In the genomic region with DNA sequence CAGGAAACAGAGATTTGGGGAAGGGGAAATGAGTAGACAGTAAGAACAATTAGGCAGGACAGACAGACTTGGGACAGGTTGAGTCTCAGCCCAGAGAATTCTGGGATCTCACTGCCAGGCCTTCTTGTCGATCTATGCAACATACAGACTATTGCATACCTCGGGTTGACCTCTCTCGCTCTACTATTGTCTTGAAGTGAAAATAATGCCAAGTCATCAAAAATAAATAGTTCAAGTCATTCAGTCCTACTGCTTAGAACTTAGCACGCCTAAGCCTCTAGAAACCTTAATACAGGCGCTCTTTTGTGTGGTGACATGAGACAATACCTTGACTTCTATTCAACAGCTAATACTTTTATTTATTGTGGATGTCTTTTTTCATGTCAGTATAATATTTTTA, we compare ENCODE assay signal across 26 mouse cellular contexts.
"Had no signal": no experiment of that assay in that cellular context is flagged by ENCODE, and none has a peak within 500 bp of the region (broad histone marks: within the 10 kb centered on the region; RNA-seq: fewer than 3 reads in every experiment).

No protein-coding gene starts in this region.

- H3K9me3 ChIP-seq: heart, embryonic 13.5 days; heart, embryonic 15.5 days; hindbrain, embryonic 15.5 days; kidney, embryonic 15.5 days; limb, embryonic 15.5 days; liver, embryonic 12.5 days had no signal

- H3K4me1 ChIP-seq: heart, embryonic 13.5 days; heart, embryonic 15.5 days; hindbrain, embryonic 13.5 days; hindbrain, embryonic 15.5 days; kidney, embryonic 15.5 days; limb, embryonic 13.5 days; limb, embryonic 15.5 days; liver, embryonic 12.5 days had no signal

- H3K27ac ChIP-seq: gastrocnemius, adult 2 months; heart, embryonic 13.5 days; heart, embryonic 15.5 days; hindbrain, embryonic 13.5 days; hindbrain, embryonic 15.5 days; hindbrain, postnatal 0 days; kidney, embryonic 15.5 days; kidney, postnatal 0 days; layer of hippocampus, adult 2 months; limb, embryonic 13.5 days; limb, embryonic 15.5 days; liver, embryonic 12.5 days; liver, embryonic 14.5 days had no signal

- H3K9ac ChIP-seq: heart, embryonic 13.5 days; heart, embryonic 15.5 days; hindbrain, embryonic 13.5 days; hindbrain, embryonic 15.5 days; kidney, embryonic 15.5 days; limb, embryonic 13.5 days; limb, embryonic 15.5 days; liver, embryonic 12.5 days; liver, embryonic 14.5 days had no signal

- H3K4me3 ChIP-seq: gastrocnemius, adult 2 months; heart, embryonic 13.5 days; heart, embryonic 15.5 days; hindbrain, embryonic 13.5 days; hindbrain, embryonic 15.5 days; kidney, embryonic 15.5 days; layer of hippocampus, adult 2 months; limb, embryonic 13.5 days; limb, embryonic 15.5 days; liver, embryonic 12.5 days had no signal

- H3K27me3 ChIP-seq: heart, embryonic 13.5 days; heart, embryonic 15.5 days; hindbrain, embryonic 13.5 days; hindbrain, embryonic 15.5 days; kidney, embryonic 15.5 days; limb, embryonic 13.5 days; limb, embryonic 15.5 days; liver, embryonic 12.5 days had no signal

- H3K36me3 ChIP-seq: heart, embryonic 13.5 days; heart, embryonic 15.5 days; hindbrain, embryonic 13.5 days; hindbrain, embryonic 15.5 days; kidney, embryonic 15.5 days; limb, embryonic 13.5 days; limb, embryonic 15.5 days; liver, embryonic 12.5 days had no signal

- H3K4me2 ChIP-seq: heart, embryonic 11.5 days; heart, embryonic 13.5 days; heart, embryonic 15.5 days; hindbrain, embryonic 13.5 days; hindbrain, embryonic 15.5 days; kidney, embryonic 15.5 days; limb, embryonic 13.5 days; limb, embryonic 15.5 days; liver, embryonic 12.5 days had no signal

- DNase-seq: gastrocnemius, adult 2 months; gastrocnemius, postnatal 10 days; gastrocnemius, postnatal 25 days; heart, adult 18-20 months; heart, postnatal 14 days; heart, postnatal 36 days; kidney, adult 11 months; kidney, adult 2 months; kidney, adult 9 months; kidney, postnatal 14 days; kidney, postnatal 36 days; layer of hippocampus, postnatal 36 days; left cerebral cortex, postnatal 4 days had no signal
